Mouse (Mus musculus) CH12.LX (cell line): ENCODE measurements around the gene Gmds.

Experiments
- CHD1 ChIP-seq: IDR thresholded peaks from 2 replicates; pipeline ENCODE4 v1.6.1; 2012; ENCODE audit warnings: low read depth, low read length, improper control_type of control experiment, inconsistent platforms
- ETS1 ChIP-seq: conservative IDR thresholded peaks from 2 replicates; pipeline ENCODE4 v1.6.1; 2012; ENCODE audit warnings: low read depth, mild to moderate bottlenecking, inconsistent platforms, low read length, improper control_type of control experiment, moderate library complexity
- HCFC1 ChIP-seq: IDR thresholded peaks from 2 replicates; pipeline ENCODE4 v1.6.1; 2012; ENCODE audit warnings: low read depth, mild to moderate bottlenecking, inconsistent platforms, low read length, improper control_type of control experiment
- USF1 ChIP-seq: IDR thresholded peaks from 2 replicates; pipeline ENCODE4 v1.6.1; 2014; ENCODE audit warnings: low read depth, mild to moderate bottlenecking, inconsistent platforms, low read length, improper control_type of control experiment

- TF ChIP-seq HCFC1 (no peak), CHD1 (no peak), ETS1 (no peak), USF1 (no peak)
These were observed 536.7 kb downstream of the Gmds start for GRCm38 (mm10) chr13:31801703-31802305.
